Mouse (Mus musculus): ENCODE measurements around the gene Rab11fip4. TPM values are rescaled to one million over a fixed set of nuclear protein-coding genes. Genes with fewer than 3 reads are reported as not detected.
A peak's percentile ranks its signal among the peaks of the same experiment; 100 is the strongest.

The Rab11fip4 gene
- polyA plus RNA-seq, 1 experiment from 2014 or later: 28.9 TPM

- no peak for ATAC-seq (ENCODE audit: low FRiP score, low read depth)
- Histone ChIP-seq H3K4me2 (no peak overlapping the region), H3K9me3 (no peaks in the 10 kb centered on the region), H3K27ac (replicated peaks) (no peak overlapping the region), H3K36me3 (no peaks in the 10 kb centered on the region), H3K4me1 (replicated peaks) (peaks cover 55% of the 10 kb centered on the region), H3K27me3 (no peaks in the 10 kb centered on the region), H3K9ac (no peak overlapping the region), H3K4me3 (no peak overlapping the region)
- 64% methylated on average over 8 of the region's 8 CpGs for WGBS
Measured at GRCm38 (mm10) chr11:79673717-79674116, 82.7 kb downstream of the Rab11fip4 start.

DNA sequence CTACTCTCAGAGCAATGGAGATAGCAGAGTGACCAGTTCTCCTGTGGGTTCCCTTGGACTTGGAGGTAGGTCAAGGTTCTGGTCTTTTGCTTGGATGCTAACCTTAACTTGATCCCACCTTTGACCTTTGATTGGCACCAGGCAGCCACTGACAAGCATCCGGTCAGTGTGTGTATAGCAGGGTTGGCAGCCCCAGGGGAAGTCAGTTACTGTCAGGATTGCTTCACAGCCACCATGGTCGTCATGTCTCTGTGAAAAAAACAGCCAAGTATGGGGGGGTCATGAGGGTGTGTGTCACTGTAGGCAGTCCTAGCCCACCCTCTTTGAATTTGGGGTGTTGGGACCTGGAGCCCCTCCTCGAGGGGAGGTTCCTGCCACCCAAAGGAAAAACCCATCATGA is 83.2 kb downstream of the Rab11fip4 start:
- 84% methylated on average over 3 of the region's 3 CpGs for WGBS
- H3K4me3 ChIP-seq: no peak overlapping the region
- ATAC-seq (ENCODE audit: low FRiP score, low read depth): no peak
- H3K36me3 ChIP-seq: no peaks in the 10 kb centered on the region
- no peak overlapping the region for H3K27ac ChIP-seq (replicated peaks)
- H3K9me3 ChIP-seq: no peaks in the 10 kb centered on the region
- no peak overlapping the region for H3K4me2 ChIP-seq
- no peak overlapping the region for H3K9ac ChIP-seq
- peaks cover 53% of the 10 kb centered on the region for H3K4me1 ChIP-seq (replicated peaks)
- no peaks in the 10 kb centered on the region for H3K27me3 ChIP-seq

- no peak overlapping the region for H3K27ac ChIP-seq (replicated peaks)
- ATAC-seq (ENCODE audit: low FRiP score, low read depth): no peak
- H3K36me3 ChIP-seq: no peaks in the 10 kb centered on the region
- no peak overlapping the region for H3K4me3 ChIP-seq
- 75% methylated on average over 7 of the region's 7 CpGs for WGBS
- no peak overlapping the region for H3K9ac ChIP-seq
- H3K9me3 ChIP-seq: no peaks in the 10 kb centered on the region
- peaks cover 53% of the 10 kb centered on the region for H3K4me1 ChIP-seq (replicated peaks)
- no peak overlapping the region for H3K4me2 ChIP-seq
- H3K27me3 ChIP-seq: no peaks in the 10 kb centered on the region
Measured at GRCm38 (mm10) chr11:79674632-79675031, 83.6 kb downstream of the Rab11fip4 start.

DNA sequence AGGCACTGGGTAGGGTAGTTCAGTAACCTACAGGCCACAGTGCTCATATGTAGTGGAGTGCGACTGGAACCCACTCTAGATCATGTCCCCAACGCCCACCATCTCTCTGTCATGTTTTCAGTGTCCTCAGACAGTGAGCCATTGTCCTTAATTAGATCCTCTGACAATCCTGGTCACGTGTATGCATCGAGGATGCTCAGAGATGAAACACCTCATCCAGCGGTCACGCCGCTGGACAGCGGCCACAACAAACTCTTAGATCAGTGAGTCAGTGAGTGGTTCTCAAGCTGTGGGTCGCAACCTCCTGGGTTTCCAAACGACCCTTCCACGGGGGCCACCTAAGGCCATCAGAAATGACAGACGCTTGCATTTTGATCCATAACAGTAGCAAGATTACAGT is 84.3 kb downstream of the Rab11fip4 start:
- H3K4me3 ChIP-seq: no peak overlapping the region
- ATAC-seq (ENCODE audit: low FRiP score, low read depth): no peak
- no peak overlapping the region for H3K9ac ChIP-seq
- H3K36me3 ChIP-seq: no peaks in the 10 kb centered on the region
- 0 out of 2 replicates have a peak overlapping the region, but pooled peaks have one; percentile 12 for H3K27ac ChIP-seq (replicated peaks)
- H3K4me1 ChIP-seq (replicated peaks): peaks cover 53% of the 10 kb centered on the region
- WGBS: 71% methylated on average over 12 of the region's 12 CpGs
- H3K27me3 ChIP-seq: no peaks in the 10 kb centered on the region
- H3K4me2 ChIP-seq: no peak overlapping the region
- no peaks in the 10 kb centered on the region for H3K9me3 ChIP-seq

GRCm38 (mm10) chr11:79675994-79676393 is 85.0 kb downstream of the Rab11fip4 start:
- H3K4me3 ChIP-seq: no peak overlapping the region
- H3K4me2 ChIP-seq: no peak overlapping the region
- peak overlapping the region; percentile 12; the same call in 1 of the 2 replicates for H3K27ac ChIP-seq (replicated peaks)
- H3K4me1 ChIP-seq (replicated peaks): peaks cover 53% of the 10 kb centered on the region
- H3K9me3 ChIP-seq: no peaks in the 10 kb centered on the region
- no peak for ATAC-seq (ENCODE audit: low FRiP score, low read depth)
- H3K27me3 ChIP-seq: no peaks in the 10 kb centered on the region
- no peak overlapping the region for H3K9ac ChIP-seq
- 66% methylated on average over 6 of the region's 6 CpGs for WGBS
- H3K36me3 ChIP-seq: no peaks in the 10 kb centered on the region

GRCm38 (mm10) chr11:79676483-79676967 is 85.5 kb downstream of the Rab11fip4 start:
- Histone ChIP-seq H3K27me3 (no peaks in the 10 kb centered on the region), H3K9me3 (no peaks in the 10 kb centered on the region), H3K4me2 (no peak overlapping the region), H3K27ac (replicated peaks) (no peak overlapping the region), H3K4me1 (replicated peaks) (peaks cover 53% of the 10 kb centered on the region), H3K9ac (no peak overlapping the region), H3K4me3 (no peak overlapping the region), H3K36me3 (no peaks in the 10 kb centered on the region)
- 79% methylated on average over 2 of the region's 2 CpGs for WGBS
- ATAC-seq (ENCODE audit: low FRiP score, low read depth): no peak

DNA sequence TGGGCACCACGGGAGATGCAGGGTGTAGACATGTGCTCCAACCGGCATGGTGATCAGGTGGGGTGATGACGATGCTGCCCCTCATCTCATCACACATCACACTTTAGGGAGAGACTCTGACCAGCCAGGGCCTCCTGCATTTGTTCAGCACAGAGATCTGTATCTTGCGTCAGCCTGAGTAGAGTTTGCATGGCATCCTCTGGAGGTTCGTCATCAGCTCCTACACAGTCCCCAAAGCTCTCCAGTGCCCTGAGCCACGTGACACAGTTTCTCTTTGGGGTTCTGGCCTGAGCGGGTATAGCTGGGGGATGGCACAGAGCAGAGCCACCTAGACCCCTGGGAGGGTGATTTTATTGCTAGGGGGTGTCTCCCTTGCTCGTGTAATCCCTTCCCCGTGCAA is 86.4 kb downstream of the Rab11fip4 start:
- Histone ChIP-seq H3K9me3 (no peaks in the 10 kb centered on the region), H3K36me3 (no peaks in the 10 kb centered on the region), H3K27ac (replicated peaks) (no peak overlapping the region), H3K27me3 (no peaks in the 10 kb centered on the region), H3K9ac (no peak overlapping the region), H3K4me2 (no peak overlapping the region), H3K4me3 (no peak overlapping the region), H3K4me1 (replicated peaks) (peaks cover 52% of the 10 kb centered on the region)
- no peak for ATAC-seq (ENCODE audit: low FRiP score, low read depth)
- 83% methylated on average over 9 of the region's 9 CpGs for WGBS

DNA sequence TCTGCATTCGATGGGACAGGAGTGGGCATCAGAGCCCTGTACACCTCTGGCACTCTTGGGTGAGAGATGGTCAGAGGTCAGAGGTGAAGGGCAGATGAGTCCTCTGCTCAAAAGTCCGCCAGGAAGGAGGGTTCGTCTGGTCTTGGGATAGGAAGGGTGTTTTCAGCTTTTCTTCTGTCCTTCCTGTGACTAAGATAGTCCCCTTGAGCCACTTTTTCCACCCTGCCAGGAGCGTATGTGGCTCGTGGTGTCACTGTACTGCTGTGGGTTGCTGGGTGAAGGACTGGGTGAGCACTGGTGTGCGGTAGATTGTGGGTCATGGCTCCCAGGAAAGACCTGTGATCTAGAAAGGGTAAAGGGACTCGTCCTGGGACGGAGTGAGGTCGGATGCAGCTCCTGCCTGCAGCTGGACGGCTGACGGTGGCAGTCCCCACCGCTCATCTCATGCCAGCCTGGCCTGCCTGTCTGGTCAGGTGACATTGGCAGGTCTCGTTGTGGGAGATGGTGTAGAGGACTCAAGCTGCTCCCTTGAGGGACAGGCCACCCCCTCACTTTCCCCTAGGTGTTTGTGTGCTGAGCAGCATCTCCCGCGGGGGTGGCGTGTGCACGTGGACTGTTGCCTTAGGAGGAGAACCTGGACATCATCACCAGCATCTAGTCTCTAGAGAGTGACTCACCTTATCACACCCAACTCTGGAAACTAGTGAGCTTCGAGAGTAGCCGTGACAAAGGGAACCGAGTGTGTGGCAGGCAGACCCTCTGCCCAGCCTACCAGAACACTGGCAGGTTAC is 87.5 kb downstream of the Rab11fip4 start:
- no peak overlapping the region for H3K9ac ChIP-seq
- WGBS: 87% methylated on average over 20 of the region's 20 CpGs
- no peak for ATAC-seq (ENCODE audit: low FRiP score, low read depth)
- no peaks in the 10 kb centered on the region for H3K27me3 ChIP-seq
- H3K27ac ChIP-seq (replicated peaks): no peak overlapping the region
- H3K4me1 ChIP-seq (replicated peaks): peaks cover 51% of the 10 kb centered on the region
- no peaks in the 10 kb centered on the region for H3K9me3 ChIP-seq
- no peak overlapping the region for H3K4me2 ChIP-seq
- H3K4me3 ChIP-seq: no peak overlapping the region
- no peaks in the 10 kb centered on the region for H3K36me3 ChIP-seq

- H3K9ac ChIP-seq: no peak overlapping the region
- peaks cover 37% of the 10 kb centered on the region for H3K4me1 ChIP-seq (replicated peaks)
- H3K36me3 ChIP-seq: 0 out of 2 replicates have a peak, but pooled peaks cover 2% of the 10 kb centered on the region
- H3K27me3 ChIP-seq: no peaks in the 10 kb centered on the region
- H3K9me3 ChIP-seq: no peaks in the 10 kb centered on the region
- H3K27ac ChIP-seq (replicated peaks): no peak overlapping the region
- WGBS: 85% methylated on average over 5 of the region's 5 CpGs
- H3K4me2 ChIP-seq: no peak overlapping the region
- H3K4me3 ChIP-seq: no peak overlapping the region
- ATAC-seq (ENCODE audit: low FRiP score, low read depth): no peak
Measured at GRCm38 (mm10) chr11:79679929-79680328, 88.9 kb downstream of the Rab11fip4 start.

DNA sequence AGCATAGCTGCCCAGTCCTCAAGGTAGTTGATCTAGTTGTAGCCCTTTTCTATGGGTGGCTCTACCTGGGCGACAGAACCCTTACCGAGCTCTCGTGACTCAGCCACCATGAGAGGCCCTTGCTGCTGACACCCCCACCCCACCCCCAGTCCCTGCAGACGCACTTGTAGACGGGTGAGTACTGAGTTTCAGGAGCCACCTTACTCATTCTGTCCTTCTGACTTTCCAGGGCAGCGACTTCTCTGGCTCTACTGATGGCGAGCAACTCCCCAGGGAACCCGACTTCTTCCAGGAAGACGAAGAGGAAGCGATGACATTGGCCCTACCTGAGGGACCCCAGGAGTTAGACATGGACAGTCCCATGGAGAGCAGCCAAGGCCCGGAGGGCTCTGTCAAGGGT is 89.5 kb downstream of the Rab11fip4 start:
- H3K9me3 ChIP-seq: no peaks in the 10 kb centered on the region
- 0 out of 2 replicates have a peak, but pooled peaks cover 2% of the 10 kb centered on the region for H3K36me3 ChIP-seq
- H3K4me3 ChIP-seq: no peak overlapping the region
- H3K4me2 ChIP-seq: no peak overlapping the region
- ATAC-seq (ENCODE audit: low FRiP score, low read depth): no peak
- no peaks in the 10 kb centered on the region for H3K27me3 ChIP-seq
- H3K4me1 ChIP-seq (replicated peaks): peaks cover 31% of the 10 kb centered on the region
- 89% methylated on average over 11 of the region's 11 CpGs for WGBS
- H3K9ac ChIP-seq: no peak overlapping the region
- H3K27ac ChIP-seq (replicated peaks): no peak overlapping the region

DNA sequence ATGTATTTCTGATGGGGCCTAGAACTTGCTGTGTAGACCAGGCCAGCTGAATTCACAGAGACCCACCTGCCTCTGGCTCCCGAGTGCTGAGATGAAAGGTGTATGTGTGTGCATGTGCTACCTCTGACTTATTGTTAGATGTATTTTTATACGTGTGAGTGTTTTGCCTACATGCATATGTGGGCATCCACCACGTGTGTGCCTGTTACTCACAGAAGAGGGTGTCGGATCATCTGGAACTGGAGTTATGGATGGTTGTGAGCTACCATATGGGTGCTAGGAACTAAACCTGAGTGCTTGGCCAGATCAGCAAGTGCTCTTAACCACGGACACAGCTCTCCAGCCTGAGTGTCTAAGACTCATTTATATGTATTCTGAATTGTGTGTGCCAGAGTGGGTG is 90.2 kb downstream of the Rab11fip4 start:
- ATAC-seq (ENCODE audit: low FRiP score, low read depth): no peak
- H3K27ac ChIP-seq (replicated peaks): no peak overlapping the region
- no peaks in the 10 kb centered on the region for H3K9me3 ChIP-seq
- 90% methylated on average over 5 of the region's 5 CpGs for WGBS
- H3K27me3 ChIP-seq: no peaks in the 10 kb centered on the region
- H3K4me1 ChIP-seq (replicated peaks): peaks cover 25% of the 10 kb centered on the region
- 0 out of 2 replicates have a peak, but pooled peaks cover 2% of the 10 kb centered on the region for H3K36me3 ChIP-seq
- no peak overlapping the region for H3K4me2 ChIP-seq
- H3K9ac ChIP-seq: no peak overlapping the region
- H3K4me3 ChIP-seq: no peak overlapping the region

DNA sequence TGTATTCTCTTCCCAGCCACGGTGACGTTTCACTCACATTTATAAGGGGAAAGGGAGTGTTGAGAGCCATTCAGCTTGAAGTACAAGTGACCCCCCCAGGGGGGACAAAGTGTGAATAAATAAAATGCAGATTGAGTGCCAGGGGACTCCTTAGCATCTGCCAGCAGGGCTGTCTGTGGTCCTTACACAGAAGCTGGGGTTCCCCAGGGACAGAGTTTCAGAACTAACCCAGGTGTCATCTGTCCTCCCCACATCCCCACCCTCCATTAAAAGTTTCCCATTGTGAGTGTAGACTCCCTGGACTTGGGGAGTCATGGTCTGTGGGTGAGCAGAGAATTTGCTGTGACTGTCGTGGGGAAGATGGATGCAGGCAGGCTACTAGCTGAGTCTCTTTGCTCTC is 90.8 kb downstream of the Rab11fip4 start:
- 48% methylated on average over 3 of the region's 3 CpGs for WGBS
- no peaks in the 10 kb centered on the region for H3K9me3 ChIP-seq
- ATAC-seq (ENCODE audit: low FRiP score, low read depth): no peak

More for the DNA sequence above, 90.8 kb downstream of the Rab11fip4 start:
- Histone ChIP-seq H3K27ac (replicated peaks) (no peak overlapping the region), H3K4me1 (replicated peaks) (peaks cover 23% of the 10 kb centered on the region), H3K4me3 (no peak overlapping the region), H3K36me3 (0 out of 2 replicates have a peak, but pooled peaks cover 2% of the 10 kb centered on the region), H3K4me2 (no peak overlapping the region), H3K27me3 (no peaks in the 10 kb centered on the region), H3K9ac (no peak overlapping the region)
